Mouse (Mus musculus) right cerebral cortex, adult 18-20 months (tissue): Measurements from ENCODE around the gene 2310057M21Rik.

ENCODE experiments used
- DNase-seq: peaks from one replicate; pipeline ENCODE4 v3.0.0; 2022; ENCODE audit warnings: mixed read lengths

Gene 2310057M21Rik

GRCm38 (mm10) chr7:131318340-131318739 lies 44.2 kb downstream of the 2310057M21Rik start:
- no peak for DNase-seq

GRCm38 (mm10) chr7:131317587-131317986 lies 45.0 kb downstream of the 2310057M21Rik start:
- DNase-seq: no peak

- DNase-seq: no peak
Observed at GRCm38 (mm10) chr7:131314493-131314892, 48.1 kb downstream of the 2310057M21Rik start.

GRCm38 (mm10) chr7:131306733-131307132 lies 55.8 kb downstream of the 2310057M21Rik start:
- no peak for DNase-seq

- DNase-seq: no peak
Observed at GRCm38 (mm10) chr7:131303340-131303739, 59.2 kb downstream of the 2310057M21Rik start.

GRCm38 (mm10) chr7:131297151-131297550 lies 65.4 kb downstream of the 2310057M21Rik start:
- DNase-seq: no peak
